Mouse (Mus musculus) neural tube, embryonic 11.5 days (tissue): ENCODE data around the gene Wdtc1. TPM values are rescaled to one million over a fixed set of nuclear protein-coding genes. Genes with fewer than 3 reads are reported as not detected.

Source experiments
- ATAC-seq: fragments of 200-750 bp; cut with Nextera tagmentation; 2 replicates; pipeline ENCODE4 v1.8.0; 2017; ENCODE audit warnings: moderate number of reproducible peaks, mild to moderate bottlenecking, moderate TSS enrichment, moderate library complexity; ENCODE audit not compliant: insufficient read depth, low FRiP score, low TSS enrichment
- DNase-seq: peaks from one replicate; pipeline ENCODE4 v3.0.0-alpha.2; 2015; ENCODE audit warnings: low spot score
- H3K27ac ChIP-seq: fragments of 300-500 bp; sonication (generic); 2 replicates; pipeline ENCODE4 v1.5.1; 2014; ENCODE audit warnings: low read depth, mild to moderate bottlenecking, low read length
- H3K27me3 ChIP-seq: fragments of 300-500 bp; sonication (generic); 2 replicates; pipeline ENCODE4 v1.6.1; 2014; ENCODE audit warnings: mild to moderate bottlenecking, low read length, mixed read lengths; ENCODE audit not compliant: control insufficient read depth, insufficient read depth
- H3K36me3 ChIP-seq: fragments of 300-500 bp; sonication (generic); 2 replicates; pipeline ENCODE4 v1.6.1; 2014; ENCODE audit warnings: mild to moderate bottlenecking, low read length, moderate library complexity, mixed read lengths; ENCODE audit not compliant: control insufficient read depth, insufficient read depth
- H3K4me1 ChIP-seq: fragments of 300-500 bp; sonication (generic); 2 replicates; pipeline ENCODE4 v1.6.1; 2014; ENCODE audit warnings: low read length, mixed read lengths; ENCODE audit not compliant: control insufficient read depth, insufficient read depth
- H3K4me2 ChIP-seq: fragments of 300-500 bp; sonication (generic); 2 replicates; pipeline ENCODE4 v1.6.1; 2014; ENCODE audit warnings: low read depth, mild to moderate bottlenecking, moderate library complexity
- H3K4me3 ChIP-seq: fragments of 300-500 bp; sonication (generic); 2 replicates; pipeline ENCODE4 v1.5.1; 2014; ENCODE audit warnings: low read depth, low read length
- H3K9ac ChIP-seq: fragments of 300-500 bp; sonication (generic); 2 replicates; pipeline ENCODE4 v1.6.1; 2014; ENCODE audit warnings: mild to moderate bottlenecking, low read length
- H3K9me3 ChIP-seq: fragments of 300-500 bp; sonication (generic); 2 replicates; pipeline ENCODE4 v1.6.1; 2016; ENCODE audit warnings: low read length; ENCODE audit not compliant: control insufficient read depth
- WGBS: fragments of 180-500 bp; shearing (Covaris S2); extraction: QIAGEN DNeasy Blood & Tissue Kit; methylation state at CpG from one replicate; pipeline ENCODE4 v1.1.7; 2014; 5-methylcytosine and 5-hydroxymethylcytosine counted together
- polyA plus RNA-seq: library from polyadenylated mRNA; unstranded; fragments of >200 nt; fragmentation: Nextera tagmentation; extraction: Ambion mirVana; gene quantifications from 2 replicates; pipeline ENCODE4 v1.2.1, GENCODE M21; 2014

Gene Wdtc1
- polyA plus RNA-seq, 1 experiment from 2014 or later: 27.0 TPM

DNA sequence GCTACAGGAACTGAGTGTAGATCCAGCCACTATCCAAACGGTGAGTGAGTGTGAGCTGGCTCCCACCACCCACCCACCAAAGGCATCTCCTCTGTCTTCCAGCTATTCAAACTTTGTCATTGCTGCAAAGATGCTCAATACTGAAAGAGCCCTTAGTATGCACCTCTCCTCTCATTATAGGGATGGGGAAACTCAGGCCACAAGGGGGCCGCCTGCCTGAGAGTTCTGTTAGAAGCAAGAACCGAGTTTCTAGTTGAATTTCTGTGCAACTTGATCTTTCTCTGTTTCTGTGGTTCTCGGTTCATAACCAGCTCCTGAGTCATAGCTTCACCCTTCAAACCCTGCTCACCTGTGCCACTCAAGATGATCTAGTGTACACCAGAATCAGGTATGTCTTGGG is 101.2 kb downstream of the Wdtc1 start:
- Histone ChIP-seq H3K27me3 (peaks cover 32% of the 10 kb centered on the region), H3K4me2 (no peak overlapping the region), H3K36me3 (no peaks in the 10 kb centered on the region), H3K4me1 (no peaks in the 10 kb centered on the region), H3K4me3 (no peak overlapping the region), H3K27ac (no peak overlapping the region), H3K9ac (no peak overlapping the region), H3K9me3 (no peaks in the 10 kb centered on the region)
- DNase-seq (no peak), ATAC-seq (no peak)
- 47% methylated on average over 4 of the region's 4 CpGs for WGBS

DNA sequence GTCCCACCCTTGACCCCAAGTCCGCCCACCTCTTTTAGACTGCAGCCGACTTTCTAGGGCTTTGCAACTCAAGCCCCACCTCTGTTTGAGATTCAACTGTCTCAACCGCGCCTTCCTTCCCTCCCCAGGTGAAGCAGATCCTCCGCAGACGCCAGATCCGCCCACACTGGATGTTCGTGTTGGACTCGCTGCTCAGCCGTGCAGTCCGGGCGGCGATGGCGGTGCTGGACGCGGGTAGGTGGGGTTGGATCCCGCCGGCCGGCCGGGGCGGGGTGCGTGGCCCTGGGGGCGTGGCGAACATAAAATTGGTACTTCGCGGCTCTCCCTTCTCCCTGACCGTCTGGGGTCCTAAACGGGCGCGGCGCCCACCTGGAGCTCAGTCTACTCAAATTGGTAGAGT is 102.1 kb downstream of the Wdtc1 start:
- DNase-seq (peak; percentile 44), ATAC-seq (no peak)
- Histone ChIP-seq H3K27ac (no peak overlapping the region), H3K4me1 (no peaks in the 10 kb centered on the region), H3K4me2 (peak overlapping the region; percentile 44), H3K36me3 (no peaks in the 10 kb centered on the region), H3K4me3 (peak overlapping the region; percentile 12), H3K9ac (no peak overlapping the region; the same call in 1 of the 2 replicates), H3K27me3 (peaks cover 33% of the 10 kb centered on the region), H3K9me3 (no peaks in the 10 kb centered on the region)
- WGBS: under 1% methylated on average over 31 of the region's 31 CpGs

DNA sequence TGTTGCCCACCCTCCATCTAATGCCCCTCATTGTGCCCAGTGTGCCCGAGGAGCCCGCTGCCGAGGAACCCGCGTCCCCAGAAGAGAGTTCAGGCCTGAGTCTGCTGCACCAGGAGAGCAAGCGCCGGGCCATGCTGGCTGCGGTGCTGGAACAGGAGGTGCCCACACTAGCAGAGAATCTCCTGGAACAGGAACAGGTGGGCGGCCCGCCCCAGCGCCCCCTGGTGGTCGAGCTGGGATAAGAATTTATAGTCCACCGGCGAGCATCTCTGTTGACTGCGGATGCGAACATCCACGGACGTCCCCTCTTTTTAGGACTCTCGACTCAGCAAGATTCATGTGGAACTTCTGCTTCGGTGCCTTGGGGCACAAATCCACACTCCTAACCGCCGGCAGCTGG is 102.7 kb downstream of the Wdtc1 start:
- no peaks in the 10 kb centered on the region for H3K36me3 ChIP-seq
- 2% methylated on average over 22 of the region's 22 CpGs for WGBS
- peak overlapping the region; percentile 5; the same call in 1 of the 2 replicates for H3K9ac ChIP-seq
- peak overlapping the region; percentile 12 for H3K4me3 ChIP-seq
- H3K9me3 ChIP-seq: no peaks in the 10 kb centered on the region
- H3K4me1 ChIP-seq: no peaks in the 10 kb centered on the region
- peak; percentile 78 for DNase-seq
- H3K27me3 ChIP-seq: peaks cover 28% of the 10 kb centered on the region
- no peak for ATAC-seq
- H3K27ac ChIP-seq: no peak overlapping the region
- H3K4me2 ChIP-seq: peak overlapping the region; percentile 44

DNA sequence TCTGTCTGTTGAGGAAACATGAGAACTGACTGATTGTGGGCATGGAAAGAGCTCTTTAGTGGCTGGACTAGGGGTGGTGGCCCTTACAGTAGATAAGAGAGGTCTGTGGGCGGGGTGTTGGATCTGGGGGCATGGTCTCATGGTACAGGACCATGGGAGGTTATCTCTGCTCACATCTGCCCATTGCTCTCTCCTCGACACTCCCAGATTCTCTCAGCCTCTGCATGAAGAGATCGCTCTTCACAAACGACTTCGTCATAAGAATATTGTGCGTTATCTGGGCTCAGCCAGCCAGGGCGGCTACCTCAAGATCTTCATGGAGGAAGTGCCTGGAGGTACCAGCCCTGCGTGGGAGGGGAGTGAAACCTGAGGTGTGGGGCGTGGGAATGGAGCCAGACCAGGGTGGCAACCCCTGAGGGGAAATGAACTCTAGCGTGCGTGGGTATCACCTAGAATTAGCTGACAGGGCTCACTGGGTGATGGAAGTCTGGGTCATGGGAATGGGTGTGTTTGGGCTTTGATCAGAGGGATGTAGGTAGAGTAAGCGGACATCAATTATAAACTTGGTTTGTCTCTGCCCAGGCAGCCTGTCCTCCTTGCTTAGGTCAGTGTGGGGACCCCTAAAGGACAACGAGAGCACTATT is 105.4 kb downstream of the Wdtc1 start:
- H3K9ac ChIP-seq: no peak overlapping the region
- H3K27ac ChIP-seq: no peak overlapping the region
- peaks cover 26% of the 10 kb centered on the region for H3K27me3 ChIP-seq
- no peaks in the 10 kb centered on the region for H3K4me1 ChIP-seq
- ATAC-seq (no peak), DNase-seq (no peak)
- WGBS: 81% methylated on average over 13 of the region's 13 CpGs
- H3K36me3 ChIP-seq: no peaks in the 10 kb centered on the region
- H3K4me3 ChIP-seq: no peak overlapping the region
- H3K4me2 ChIP-seq: no peak overlapping the region
- H3K9me3 ChIP-seq: no peaks in the 10 kb centered on the region

DNA sequence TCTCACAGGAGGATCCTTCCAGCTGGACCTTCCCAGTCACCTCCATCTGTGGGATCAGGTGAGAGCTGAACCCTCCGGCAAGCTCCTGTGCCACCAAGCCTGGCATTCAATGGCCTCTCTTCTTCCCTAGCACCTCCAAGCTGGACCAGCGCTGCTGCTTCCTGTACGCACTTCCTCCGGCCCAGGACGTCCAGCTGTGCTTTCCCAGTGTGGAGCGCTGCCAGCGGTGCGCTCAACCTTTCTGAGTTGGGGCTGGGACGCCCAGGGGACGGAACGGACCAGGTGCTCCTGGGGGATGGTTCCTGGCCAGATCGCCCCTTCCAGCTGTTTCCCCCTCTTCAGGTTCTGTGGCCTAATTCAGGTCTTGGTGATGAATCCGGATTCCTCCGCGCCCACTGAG is 106.2 kb downstream of the Wdtc1 start:
- DNase-seq: no peak
- no peak overlapping the region for H3K9ac ChIP-seq
- WGBS: 28% methylated on average over 15 of the region's 15 CpGs
- H3K4me2 ChIP-seq: no peak overlapping the region
- H3K27ac ChIP-seq: no peak overlapping the region
- no peaks in the 10 kb centered on the region for H3K4me1 ChIP-seq
- no peak for ATAC-seq
- no peak overlapping the region for H3K4me3 ChIP-seq
- no peaks in the 10 kb centered on the region for H3K9me3 ChIP-seq
- no peaks in the 10 kb centered on the region for H3K36me3 ChIP-seq
- peaks cover 29% of the 10 kb centered on the region for H3K27me3 ChIP-seq

DNA sequence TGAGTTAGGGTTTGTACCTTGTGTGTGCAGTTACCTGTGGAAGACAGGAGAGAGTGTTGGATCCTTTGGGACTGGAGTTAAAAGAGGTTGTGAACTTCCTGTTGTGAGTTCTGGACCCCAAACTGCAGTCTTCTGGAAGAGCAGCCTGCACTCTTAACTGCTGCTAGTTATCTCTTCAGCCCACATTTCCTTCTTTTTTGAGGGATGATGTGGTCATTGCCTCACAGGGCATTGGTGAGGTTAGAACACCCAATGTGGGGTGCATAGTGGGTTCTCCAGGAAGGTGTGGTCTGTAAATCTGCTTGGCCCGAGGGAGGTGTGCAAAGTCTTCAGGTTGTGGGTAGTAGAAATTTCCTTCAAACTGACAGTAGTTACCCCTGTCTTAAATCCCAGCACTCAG is 109.0 kb downstream of the Wdtc1 start:
- WGBS: 92% methylated on average over 1 of the region's 1 CpGs
- ATAC-seq (no peak), DNase-seq (no peak)
- H3K27me3 ChIP-seq: peaks cover 26% of the 10 kb centered on the region
- H3K9me3 ChIP-seq: no peaks in the 10 kb centered on the region
- H3K36me3 ChIP-seq: no peaks in the 10 kb centered on the region
- no peak overlapping the region for H3K4me2 ChIP-seq
- H3K9ac ChIP-seq: no peak overlapping the region
- H3K4me3 ChIP-seq: no peak overlapping the region
- no peak overlapping the region for H3K27ac ChIP-seq
- peaks cover 6% of the 10 kb centered on the region; the same call in 1 of the 2 replicates for H3K4me1 ChIP-seq

DNA sequence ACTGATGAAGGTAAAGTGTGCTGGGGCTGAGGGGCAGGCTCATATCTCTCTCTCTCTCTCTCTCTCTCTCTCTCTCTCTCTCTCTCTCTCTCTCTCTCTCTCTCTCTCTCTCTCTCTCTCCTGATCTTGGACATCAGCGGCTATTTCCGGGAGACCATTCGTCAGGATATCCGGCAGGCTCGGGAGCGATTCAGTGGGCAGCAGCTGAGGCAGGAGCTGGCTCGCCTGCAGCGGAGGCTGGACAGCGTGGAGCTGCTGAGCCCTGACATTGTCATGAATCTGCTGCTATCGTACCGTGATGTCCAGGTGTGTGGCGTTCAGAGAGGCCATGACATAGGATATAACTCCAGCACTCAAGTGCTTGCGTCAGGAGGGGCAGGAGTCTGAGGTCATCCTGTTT is 109.7 kb downstream of the Wdtc1 start:
- peaks cover 26% of the 10 kb centered on the region for H3K27me3 ChIP-seq
- peaks cover 6% of the 10 kb centered on the region; the same call in 1 of the 2 replicates for H3K4me1 ChIP-seq
- ATAC-seq: no peak
- no peak overlapping the region for H3K4me3 ChIP-seq
- H3K9me3 ChIP-seq: no peaks in the 10 kb centered on the region
- H3K36me3 ChIP-seq: no peaks in the 10 kb centered on the region
- H3K9ac ChIP-seq: no peak overlapping the region
- H3K4me2 ChIP-seq: no peak overlapping the region
- H3K27ac ChIP-seq: no peak overlapping the region
- no peak for DNase-seq
- 47% methylated on average over 13 of the region's 13 CpGs for whole genome bisulfite sequencing

DNA sequence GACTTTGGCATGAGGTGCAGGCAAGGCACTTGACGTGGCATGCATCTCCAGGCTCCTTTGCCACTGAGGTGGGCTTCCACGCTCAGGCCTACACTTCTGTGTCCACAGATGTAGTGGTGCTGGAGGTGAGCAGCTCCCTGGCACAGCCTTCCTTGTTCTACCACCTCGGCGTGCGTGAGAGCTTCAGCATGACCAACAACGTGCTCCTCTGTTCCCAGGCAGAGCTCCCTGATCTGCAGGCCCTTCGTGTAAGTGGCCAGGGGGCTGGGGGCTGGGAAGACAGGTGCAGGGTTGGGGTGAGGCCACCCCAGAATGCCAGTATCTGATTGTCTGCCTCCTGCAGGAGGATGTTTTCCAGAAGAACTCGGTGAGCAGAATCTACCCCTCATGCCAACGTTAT is 110.6 kb downstream of the Wdtc1 start:
- no peak overlapping the region for H3K4me3 ChIP-seq
- H3K4me2 ChIP-seq: no peak overlapping the region
- DNase-seq: no peak
- peaks cover 6% of the 10 kb centered on the region; the same call in 1 of the 2 replicates for H3K4me1 ChIP-seq
- WGBS: 48% methylated on average over 9 of the region's 9 CpGs
- H3K9me3 ChIP-seq: no peaks in the 10 kb centered on the region
- no peak overlapping the region for H3K27ac ChIP-seq
- no peaks in the 10 kb centered on the region for H3K36me3 ChIP-seq
- peaks cover 26% of the 10 kb centered on the region for H3K27me3 ChIP-seq
- H3K9ac ChIP-seq: no peak overlapping the region
- ATAC-seq: no peak
